7 mouse cellular contexts compared by ENCODE assay signal in genomic region chr4:132462836-132463235, GRCm38 (mm10). TPM values are rescaled to one million over a fixed set of nuclear protein-coding genes. Genes with fewer than 3 reads are reported as not detected.
A peak's percentile ranks its signal among the peaks of the same experiment; 100 is the strongest.
DNase-seq lines count a peak whose midpoint lies in the region; ATAC-seq and TF ChIP-seq lines count a peak whose summit lies in the region.

No protein-coding gene starts in this region.

- peaks cover 7% of the 10 kb centered on the region for H3K36me3 ChIP-seq in embryonic facial prominence, embryonic 11.5 days (replicated peaks; ENCODE audit: control insufficient read depth, insufficient read depth, low read depth, low read length)
- H3K36me3 ChIP-seq in intestine, embryonic 16.5 days (ENCODE audit: control insufficient read depth, insufficient read depth, low read length) = peaks cover 15% of the 10 kb centered on the region
- peaks cover 18% of the 10 kb centered on the region for H3K36me3 ChIP-seq in small intestine, adult 2 months (ENCODE audit: control insufficient read depth, insufficient read depth, low read length)

- H3K4me1 ChIP-seq in embryonic facial prominence, embryonic 11.5 days (ENCODE audit: control insufficient read depth, insufficient read depth, low read length) = no peaks in the 10 kb centered on the region; the same call in 1 of the 2 replicates
- H3K4me1 ChIP-seq in intestine, embryonic 16.5 days (ENCODE audit: control insufficient read depth, insufficient read depth, low read length) = peaks cover 19% of the 10 kb centered on the region
- H3K4me1 ChIP-seq in small intestine, adult 2 months (ENCODE audit: control insufficient read depth, insufficient read depth, insufficient read length, low read length) = peaks cover 8% of the 10 kb centered on the region; the same call in 1 of the 2 replicates

- no peak for ATAC-seq in embryonic facial prominence, embryonic 11.5 days (replicated peaks; ENCODE audit: insufficient number of reproducible peaks, low FRiP score, low TSS enrichment, low read depth)
- ATAC-seq in intestine, embryonic 16.5 days = no peak
- no peak for ATAC-seq in granulocyte monocyte progenitor cell, adult 5-6 weeks (replicated peaks; ENCODE audit: poor library complexity, severe bottlenecking)

- DNase-seq in spleen, adult 12 weeks (ENCODE audit: low spot score) = peak; percentile 2
- no peak for DNase-seq in spleen, adult 18-20 months
- no peak for DNase-seq in embryonic facial prominence, embryonic 11.5 days (ENCODE audit: low spot score)
- no peak for DNase-seq in spleen, postnatal 36 days (ENCODE audit: low spot score in 2 of 2)

- TF ChIP-seq POLR2A in small intestine, adult 2 months (IDR thresholded peaks at IDR 0.05; ENCODE audit: low read depth, low read length) = no peak

- no peaks in the 10 kb centered on the region for H3K27me3 ChIP-seq in embryonic facial prominence, embryonic 11.5 days (ENCODE audit: control insufficient read depth, insufficient read depth, low read length)
- H3K27me3 ChIP-seq in intestine, embryonic 16.5 days (replicated peaks; ENCODE audit: control insufficient read depth, insufficient read depth, low read length) = no peaks in the 10 kb centered on the region
- no peaks in the 10 kb centered on the region for H3K27me3 ChIP-seq in small intestine, adult 2 months (ENCODE audit: control insufficient read depth, insufficient read depth, low read length)

- WGBS in embryonic facial prominence, embryonic 11.5 days = 13% methylated on average over 11 of the region's 11 CpGs
- 6% methylated on average over 11 of the region's 11 CpGs for WGBS in intestine, embryonic 16.5 days
- 5% methylated on average over 11 of the region's 11 CpGs for WGBS in small intestine, adult 2 months

- H3K9ac ChIP-seq in embryonic facial prominence, embryonic 11.5 days (replicated peaks; ENCODE audit: low read length) = peak overlapping the region; percentile 83
- peak overlapping the region; percentile 78 for H3K9ac ChIP-seq in intestine, embryonic 16.5 days (ENCODE audit: low read depth, low read length)

- TF ChIP-seq CTCF in small intestine, adult 2 months (IDR thresholded peaks at IDR 0.05; ENCODE audit: extremely low read depth, insufficient read length, insufficient replicate concordance, low read depth, low read length) = no peak

- peak overlapping the region; percentile 77 for H3K4me3 ChIP-seq in embryonic facial prominence, embryonic 11.5 days (ENCODE audit: low read depth, low read length)
- peak overlapping the region; percentile 67 for H3K4me3 ChIP-seq in intestine, embryonic 16.5 days (ENCODE audit: low read length)
- H3K4me3 ChIP-seq in small intestine, adult 2 months (ENCODE audit: low read depth, low read length) = peak overlapping the region; percentile 49

- H3K27ac ChIP-seq in embryonic facial prominence, embryonic 11.5 days (replicated peaks; ENCODE audit: low read depth, low read length) = no peak overlapping the region
- no peak overlapping the region for H3K27ac ChIP-seq in intestine, embryonic 16.5 days (ENCODE audit: low read length)
- H3K27ac ChIP-seq in small intestine, adult 2 months (ENCODE audit: insufficient read depth, low read depth, low read length) = no peak overlapping the region

- no peaks in the 10 kb centered on the region for H3K9me3 ChIP-seq in embryonic facial prominence, embryonic 11.5 days (replicated peaks; ENCODE audit: control insufficient read depth, low read length)
- no peaks in the 10 kb centered on the region for H3K9me3 ChIP-seq in intestine, embryonic 16.5 days (ENCODE audit: control insufficient read depth, low read length)

- H3K4me2 ChIP-seq in embryonic facial prominence, embryonic 11.5 days (ENCODE audit: low read depth, low read length) = peak overlapping the region; percentile 76
- peak overlapping the region; percentile 69 for H3K4me2 ChIP-seq in intestine, embryonic 16.5 days (ENCODE audit: low read depth, low read length)

RNA-seq across cellular contexts. Expression of gene Med18, which starts 0.9 kb away (rescaled TPM):
- polyA plus RNA-seq in embryonic facial prominence, embryonic 11.5 days (2014; fragmentation: Nextera tagmentation; extraction: Ambion mirVana) = 22.7 and 25.2 TPM in 2 replicates
- polyA plus RNA-seq in intestine, embryonic 16.5 days (2015; fragmentation: Nextera tagmentation; extraction: Ambion mirVana) = 15.2 and 18.4 TPM in 2 replicates
- 1.1 and 2.0 TPM in 2 replicates for polyA plus RNA-seq in small intestine, adult 2 months (2012; rRNA removed)
- 9.2 and 16.1 TPM in 2 replicates for total RNA-seq in granulocyte monocyte progenitor cell, adult 5-6 weeks (2014; fragmentation: Nextera tagmentation)
- total RNA-seq in granulocyte monocyte progenitor cell, adult 5-6 weeks (2017) = 9.9 and 16.2 TPM in 2 replicates

RNA-seq across cellular contexts. Expression of gene Phactr4, which starts 40.5 kb away (rescaled TPM):
- polyA plus RNA-seq in embryonic facial prominence, embryonic 11.5 days (2014; fragmentation: Nextera tagmentation; extraction: Ambion mirVana) = 23.1 and 26.6 TPM in 2 replicates
- 15.9 and 17.2 TPM in 2 replicates for polyA plus RNA-seq in intestine, embryonic 16.5 days (2015; fragmentation: Nextera tagmentation; extraction: Ambion mirVana)
- 6.3 and 15.6 TPM in 2 replicates for polyA plus RNA-seq in small intestine, adult 2 months (2012; rRNA removed)
- 29.2 and 36.8 TPM in 2 replicates for total RNA-seq in granulocyte monocyte progenitor cell, adult 5-6 weeks (2014; fragmentation: Nextera tagmentation)
- total RNA-seq in granulocyte monocyte progenitor cell, adult 5-6 weeks (2017) = 4.2 and 8.1 TPM in 2 replicates

RNA-seq across cellular contexts. Expression of gene Sesn2, which starts 47.5 kb away (rescaled TPM):
- polyA plus RNA-seq in embryonic facial prominence, embryonic 11.5 days (2014; fragmentation: Nextera tagmentation; extraction: Ambion mirVana) = 5.8 and 6.0 TPM in 2 replicates
- polyA plus RNA-seq in intestine, embryonic 16.5 days (2015; fragmentation: Nextera tagmentation; extraction: Ambion mirVana) = 11.6 and 12.4 TPM in 2 replicates
- polyA plus RNA-seq in small intestine, adult 2 months (2012; rRNA removed) = 4.0 and 6.7 TPM in 2 replicates
- 3.4 and 3.9 TPM in 2 replicates for total RNA-seq in granulocyte monocyte progenitor cell, adult 5-6 weeks (2014; fragmentation: Nextera tagmentation)
- total RNA-seq in granulocyte monocyte progenitor cell, adult 5-6 weeks (2017) = 2.1 and 2.9 TPM in 2 replicates
